Mouse (Mus musculus) forebrain, postnatal 0 days (tissue): ENCODE data around the gene Map2k5. TPM values are rescaled to one million over a fixed set of nuclear protein-coding genes. Genes with fewer than 3 reads are reported as not detected.
A peak's percentile ranks its signal among the peaks of the same experiment; 100 is the strongest.

Source experiments
- ATAC-seq: fragments of 200-750 bp; cut with Nextera tagmentation; 2 replicates; pipeline ENCODE4 v1.8.0; 2017; ENCODE audit warnings: mild to moderate bottlenecking, moderate library complexity
- DNase-seq: peaks from one replicate; pipeline ENCODE4 v3.0.0-alpha.2; 2015
- H3K27ac ChIP-seq: fragments of 300-500 bp; sonication (generic); 2 replicates; pipeline ENCODE4 v1.5.1; 2014; ENCODE audit warnings: low read depth, mild to moderate bottlenecking, antibody characterized with exemption, low read length, moderate library complexity, mixed read lengths
- H3K27me3 ChIP-seq: fragments of 300-500 bp; sonication (generic); 2 replicates; pipeline ENCODE4 v1.6.1; 2014; ENCODE audit warnings: mild to moderate bottlenecking, low read length, mixed read lengths; ENCODE audit not compliant: insufficient read depth
- H3K36me3 ChIP-seq: fragments of 300-500 bp; sonication (generic); 2 replicates; pipeline ENCODE4 v1.6.1; 2014; ENCODE audit warnings: mild to moderate bottlenecking, moderate library complexity; ENCODE audit not compliant: insufficient read depth
- H3K4me1 ChIP-seq: fragments of 300-500 bp; sonication (generic); 2 replicates; pipeline ENCODE4 v1.6.1; 2014; ENCODE audit warnings: antibody characterized with exemption; ENCODE audit not compliant: insufficient read depth
- H3K4me2 ChIP-seq: fragments of 300-500 bp; sonication (generic); 2 replicates; pipeline ENCODE4 v1.6.1; 2014; ENCODE audit warnings: low read depth, mild to moderate bottlenecking, moderate library complexity
- H3K4me3 ChIP-seq: fragments of 300-500 bp; sonication (generic); 2 replicates; pipeline ENCODE4 v1.5.1; 2014; ENCODE audit warnings: low read depth, low read length, mixed read lengths
- H3K9ac ChIP-seq: fragments of 300-500 bp; sonication (generic); 2 replicates; pipeline ENCODE4 v1.6.1; 2014; ENCODE audit warnings: mild to moderate bottlenecking
- H3K9me3 ChIP-seq: fragments of 300-500 bp; sonication (generic); 2 replicates; pipeline ENCODE4 v1.6.1; 2016; ENCODE audit warnings: low read length
- CTCF ChIP-seq: sonication (generic); IDR thresholded peaks from 2 replicates; pipeline ENCODE4 v1.5.1; 2016; ENCODE audit warnings: antibody characterized with exemption, control low read depth, low read depth
- WGBS: fragments of 180-500 bp; shearing (Covaris S2); extraction: QIAGEN DNeasy Blood & Tissue Kit; methylation state at CpG from one replicate; pipeline ENCODE4 v1.1.7; 2014; 5-methylcytosine and 5-hydroxymethylcytosine counted together
- polyA plus RNA-seq: library from polyadenylated mRNA; unstranded; fragments of >200 nt; fragmentation: Nextera tagmentation; extraction: Ambion mirVana; gene quantifications from 2 replicates; pipeline ENCODE4 v1.2.1, GENCODE M21; 2015
- total RNA-seq: library from RNA; depleted of rRNA; stranded (reverse); fragments of >200 nt; gene quantifications from 2 replicates; pipeline ENCODE4 v1.2.3, GENCODE M21; 2014

Gene Map2k5
- total and polyA plus RNA-seq, 2 experiments from 2014 or later, result 21.1 to 37.7 TPM

DNA sequence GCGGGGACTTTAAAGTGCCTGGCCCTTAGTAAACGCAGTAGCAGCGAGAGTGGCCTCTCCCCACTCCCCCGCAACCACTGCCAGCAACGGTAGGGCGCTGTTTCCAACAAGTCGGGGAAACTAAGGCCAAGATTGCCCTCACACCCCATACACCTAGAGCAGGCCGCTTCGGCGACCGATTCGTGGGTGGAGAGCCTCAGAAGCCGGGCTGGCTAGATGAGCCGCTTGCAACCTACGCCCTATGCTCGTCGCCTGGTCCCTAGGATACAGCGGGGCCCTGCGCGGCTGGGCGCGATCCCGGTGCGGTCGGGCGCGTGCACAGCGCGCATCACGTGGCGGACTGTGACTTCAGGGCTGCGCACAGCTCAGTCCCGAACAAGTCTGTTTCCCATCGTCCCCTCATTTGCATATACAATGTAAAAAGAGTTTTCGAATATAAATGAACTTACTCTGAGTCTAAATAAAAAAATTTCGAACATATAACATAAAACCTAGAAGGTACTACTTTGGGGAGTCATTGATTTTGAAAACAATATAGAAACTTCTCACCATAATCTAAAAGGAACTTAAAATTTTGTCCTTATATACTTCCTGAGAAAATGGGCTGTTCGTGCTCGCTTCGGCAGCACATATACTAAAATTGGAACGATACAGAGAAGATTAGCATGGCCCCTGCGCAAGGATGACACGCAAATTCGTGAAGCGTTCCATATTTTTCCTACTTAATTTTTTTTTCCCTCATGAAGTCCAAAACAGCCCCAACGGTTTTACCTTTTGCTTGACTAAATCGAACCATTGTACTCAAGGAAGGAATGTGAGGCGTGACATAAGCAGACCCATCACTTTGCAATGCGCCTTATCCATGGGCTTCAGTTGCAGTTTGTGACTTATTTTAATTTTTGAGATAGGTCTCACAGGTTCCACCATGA lies 244.8 kb downstream of the Map2k5 start:
- peak; percentile 99 for ATAC-seq

DNA sequence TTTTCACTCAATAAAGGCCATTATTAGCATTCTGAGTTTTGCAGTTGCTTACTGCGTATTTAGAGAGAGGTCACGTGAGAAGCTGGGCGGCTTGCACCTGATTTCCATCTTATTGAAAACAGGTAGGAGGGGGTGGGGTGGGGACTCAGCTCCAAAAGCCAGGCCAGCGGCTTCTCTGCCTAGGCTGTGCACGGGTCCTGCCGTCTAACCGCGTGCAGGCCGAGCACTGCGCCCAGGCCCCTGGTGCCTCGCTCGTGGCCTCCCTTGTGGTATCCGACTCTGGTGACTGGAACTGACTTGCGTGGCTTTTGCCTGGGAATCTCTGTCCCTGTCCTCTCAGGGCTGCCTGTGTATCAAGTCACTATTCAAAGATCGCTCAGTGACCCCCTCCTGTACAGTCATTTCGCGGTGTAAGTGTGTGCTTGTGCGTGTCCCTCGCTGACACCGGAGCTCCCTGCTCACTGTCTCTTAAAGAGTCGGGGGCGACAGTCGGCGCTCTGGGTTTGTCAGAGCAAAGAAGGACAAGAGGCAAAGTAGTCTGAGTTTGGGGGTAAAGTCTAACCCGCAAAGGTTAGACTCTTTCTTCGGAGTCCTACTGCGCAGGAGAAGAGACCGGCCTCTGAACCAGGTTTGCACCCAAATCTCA lies 245.6 kb downstream of the Map2k5 start:
- peak overlapping the region; percentile 59 for H3K9ac ChIP-seq
- ATAC-seq (peak; percentile 28), DNase-seq (peak; percentile 75)
- peaks cover 31% of the 10 kb centered on the region for H3K27me3 ChIP-seq
- H3K4me3 ChIP-seq, result peak overlapping the region; percentile 71
- peak overlapping the region; percentile 74 for H3K27ac ChIP-seq
- no peaks in the 10 kb centered on the region for H3K9me3 ChIP-seq
- WGBS, result under 1% methylated on average over 28 of the region's 28 CpGs
- no peaks in the 10 kb centered on the region for H3K36me3 ChIP-seq
- TF ChIP-seq CTCF, result no peak
- H3K4me2 ChIP-seq, result peak overlapping the region; percentile 81
- H3K4me1 ChIP-seq, result peaks cover 6% of the 10 kb centered on the region

More for the DNA sequence above, 244.8 kb downstream of the Map2k5 start:
- Histone ChIP-seq H3K27me3 (peaks cover 40% of the 10 kb centered on the region), H3K36me3 (no peaks in the 10 kb centered on the region), H3K9ac (peak overlapping the region; percentile 59), H3K4me2 (peak overlapping the region; percentile 81), H3K9me3 (no peaks in the 10 kb centered on the region), H3K4me1 (peaks cover 6% of the 10 kb centered on the region), H3K27ac (peak overlapping the region; percentile 74), H3K4me3 (peak overlapping the region; percentile 71)
- peak; percentile 19; the same call in 1 of the 2 replicates for TF ChIP-seq CTCF
- DNase-seq, result peak; percentile 95
- under 1% methylated on average over 48 of the region's 48 CpGs for WGBS

DNA sequence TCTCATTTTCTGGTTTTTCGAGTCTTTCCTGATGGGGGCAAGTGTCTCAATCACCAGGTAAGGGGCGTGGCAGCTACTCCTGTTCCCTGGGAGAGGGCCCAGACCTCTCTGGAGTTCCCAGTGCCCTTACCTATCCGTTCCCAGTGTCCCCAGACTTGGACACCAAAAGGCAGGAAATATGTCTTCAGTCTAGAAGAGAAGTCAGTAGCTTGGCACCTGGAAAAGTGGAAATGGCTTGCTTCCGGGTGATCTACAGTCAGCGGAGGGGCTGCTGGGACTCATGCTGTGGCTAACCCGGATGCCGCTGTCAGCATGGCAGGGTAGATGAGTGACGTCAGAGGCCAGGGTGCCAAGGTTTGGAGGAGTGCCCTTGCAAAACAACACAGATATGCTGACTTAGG lies 248.1 kb downstream of the Map2k5 start:
- Histone ChIP-seq H3K4me3 (no peak overlapping the region), H3K27ac (no peak overlapping the region), H3K9ac (no peak overlapping the region), H3K9me3 (no peaks in the 10 kb centered on the region), H3K4me2 (no peak overlapping the region), H3K4me1 (peaks cover under 1% of the 10 kb centered on the region), H3K27me3 (peaks cover 9% of the 10 kb centered on the region), H3K36me3 (no peaks in the 10 kb centered on the region)
- DNase-seq, result no peak
- no peak for ATAC-seq
- no peak for TF ChIP-seq CTCF
- 81% methylated on average over 8 of the region's 8 CpGs for WGBS

DNA sequence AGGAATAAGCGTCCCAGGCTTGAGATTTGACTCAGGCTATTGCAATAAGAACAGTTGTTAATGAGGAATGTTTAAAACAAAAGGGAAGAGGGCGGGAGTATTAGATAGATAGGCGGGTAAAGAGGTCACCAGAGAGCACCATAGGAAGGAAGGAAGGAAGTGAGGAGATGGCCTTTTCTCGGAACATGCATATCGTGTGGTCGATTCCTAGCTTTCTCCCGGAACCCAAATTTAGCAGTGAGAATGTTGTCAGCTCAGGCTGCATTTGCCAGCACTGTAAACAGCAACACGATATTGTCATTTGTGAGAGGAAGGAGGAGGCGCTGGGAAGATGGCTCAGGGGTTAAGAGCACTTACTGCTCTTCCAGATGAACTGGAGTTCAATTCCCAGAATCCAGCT lies 253.2 kb downstream of the Map2k5 start:
- no peak overlapping the region for H3K4me3 ChIP-seq
- TF ChIP-seq CTCF, result no peak
- no peak overlapping the region for H3K27ac ChIP-seq
- H3K4me2 ChIP-seq, result no peak overlapping the region
- no peaks in the 10 kb centered on the region for H3K36me3 ChIP-seq
- no peaks in the 10 kb centered on the region for H3K4me1 ChIP-seq
- DNase-seq (no peak), ATAC-seq (no peak)
- WGBS, result 44% methylated on average over 9 of the region's 9 CpGs
- no peaks in the 10 kb centered on the region for H3K9me3 ChIP-seq
- no peak overlapping the region for H3K9ac ChIP-seq
- no peaks in the 10 kb centered on the region for H3K27me3 ChIP-seq

DNA sequence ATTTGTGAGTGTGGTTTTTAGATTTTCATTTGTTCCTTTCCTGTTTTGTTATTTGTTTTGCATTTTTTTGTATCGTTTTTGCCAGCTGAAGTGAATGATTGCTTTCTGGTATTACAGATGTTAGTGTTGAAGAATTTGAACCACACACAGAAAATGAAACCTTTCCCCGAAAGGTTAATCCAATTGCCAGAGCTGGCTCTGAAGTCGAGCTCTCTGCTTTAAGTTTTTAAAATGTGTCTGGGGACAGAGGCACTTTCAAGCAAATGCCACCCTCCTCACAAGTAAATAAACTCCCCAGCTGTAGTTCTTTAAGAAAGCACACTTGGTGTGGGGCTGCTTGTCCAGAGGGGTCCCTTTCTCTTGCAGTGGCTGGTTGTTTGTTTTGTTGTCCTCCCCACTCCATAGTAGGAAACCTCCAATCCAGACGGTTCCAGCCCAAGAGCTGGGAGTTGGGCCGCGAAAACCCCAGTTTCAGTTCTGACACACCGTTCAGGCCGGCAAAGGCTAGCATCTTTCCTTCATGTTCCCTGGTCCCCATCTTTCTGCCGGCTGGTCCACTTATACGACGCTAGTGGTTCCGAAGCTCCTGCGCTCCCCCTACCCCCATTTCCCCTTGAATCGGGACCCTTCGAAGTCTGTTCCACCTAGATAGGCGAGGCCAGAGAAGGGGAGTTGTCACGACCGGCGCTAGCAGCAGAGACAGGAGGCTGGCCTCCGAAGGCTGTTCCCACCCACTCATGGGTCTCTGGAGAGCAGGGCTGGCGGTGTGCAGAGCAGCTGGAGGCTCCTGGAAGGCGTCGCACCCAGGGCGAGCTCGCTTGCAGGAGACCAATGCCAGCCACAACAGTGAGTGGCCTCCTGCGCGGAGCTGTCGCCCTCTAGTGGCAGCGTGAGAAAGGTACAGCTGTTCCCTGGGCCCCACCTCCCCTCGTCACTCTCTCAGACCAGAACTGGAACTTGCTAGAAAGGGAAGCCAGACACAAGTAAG lies 254.0 kb downstream of the Map2k5 start:
- H3K27ac ChIP-seq, result peak overlapping the region; percentile 41; the same call in 1 of the 2 replicates
- no peaks in the 10 kb centered on the region for H3K4me1 ChIP-seq
- no peaks in the 10 kb centered on the region for H3K9me3 ChIP-seq
- peak overlapping the region; percentile 42 for H3K4me3 ChIP-seq
- peak; percentile 100 for TF ChIP-seq CTCF
- H3K36me3 ChIP-seq, result no peaks in the 10 kb centered on the region
- ATAC-seq, result peak; percentile 98
- WGBS, result 8% methylated on average over 30 of the region's 30 CpGs
- H3K27me3 ChIP-seq, result no peaks in the 10 kb centered on the region
- peak overlapping the region; percentile 51 for H3K9ac ChIP-seq
- peak; percentile 94 for DNase-seq
- peak overlapping the region; percentile 89 for H3K4me2 ChIP-seq

DNA sequence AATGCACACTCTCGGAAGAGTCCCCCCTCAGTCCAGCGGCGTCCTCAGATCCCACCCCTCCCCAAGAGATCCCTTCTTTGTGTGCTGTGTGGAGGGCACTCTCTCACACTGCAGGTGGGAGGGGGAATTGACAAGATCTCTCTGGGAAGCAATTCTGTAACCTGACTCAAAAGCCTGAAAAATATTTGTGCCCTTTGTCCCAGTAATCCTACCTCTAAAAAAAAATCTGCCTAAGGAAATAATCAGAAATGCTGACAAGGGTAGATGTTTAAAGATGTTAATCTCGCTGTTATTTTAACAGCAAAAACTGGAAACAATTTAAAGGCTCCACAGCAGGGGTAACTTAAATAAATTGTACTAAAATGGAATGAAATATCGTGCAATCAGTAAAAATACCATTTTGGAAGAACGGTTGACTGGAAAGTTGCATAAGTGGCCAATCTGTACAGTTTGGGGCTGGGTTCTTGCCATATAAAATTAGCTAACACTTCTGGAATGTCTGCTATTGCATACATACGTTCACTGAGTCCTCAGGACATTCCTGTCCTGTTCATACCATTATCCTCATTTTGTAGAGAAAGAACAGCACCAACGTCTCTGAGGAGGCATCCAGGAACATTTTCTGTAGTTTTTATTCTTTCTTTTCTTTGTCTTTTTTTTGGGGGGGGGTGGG lies 255.4 kb downstream of the Map2k5 start:
- Histone ChIP-seq H3K36me3 (no peaks in the 10 kb centered on the region), H3K9me3 (no peaks in the 10 kb centered on the region), H3K4me2 (no peak overlapping the region), H3K27ac (no peak overlapping the region), H3K9ac (no peak overlapping the region), H3K4me3 (no peak overlapping the region), H3K4me1 (no peaks in the 10 kb centered on the region), H3K27me3 (no peaks in the 10 kb centered on the region)
- WGBS, result 33% methylated on average over 8 of the region's 8 CpGs
- TF ChIP-seq CTCF, result no peak
- DNase-seq, result no peak
- no peak for ATAC-seq
